Mouse (Mus musculus) bone marrow macrophage, adult 2 months (primary cell): ENCODE data around the gene Dennd6b.

ENCODE experiments used
- CTCF ChIP-seq: IDR thresholded peaks from 2 replicates; pipeline ENCODE4 v1.5.1; 2012; ENCODE audit warnings: low read depth, mild to moderate bottlenecking, low read length, moderate library complexity
- POLR2A ChIP-seq: IDR thresholded peaks from 2 replicates; pipeline ENCODE4 v1.6.1; 2012; ENCODE audit warnings: mild to moderate bottlenecking, low read depth, low read length, borderline replicate concordance

DNA sequence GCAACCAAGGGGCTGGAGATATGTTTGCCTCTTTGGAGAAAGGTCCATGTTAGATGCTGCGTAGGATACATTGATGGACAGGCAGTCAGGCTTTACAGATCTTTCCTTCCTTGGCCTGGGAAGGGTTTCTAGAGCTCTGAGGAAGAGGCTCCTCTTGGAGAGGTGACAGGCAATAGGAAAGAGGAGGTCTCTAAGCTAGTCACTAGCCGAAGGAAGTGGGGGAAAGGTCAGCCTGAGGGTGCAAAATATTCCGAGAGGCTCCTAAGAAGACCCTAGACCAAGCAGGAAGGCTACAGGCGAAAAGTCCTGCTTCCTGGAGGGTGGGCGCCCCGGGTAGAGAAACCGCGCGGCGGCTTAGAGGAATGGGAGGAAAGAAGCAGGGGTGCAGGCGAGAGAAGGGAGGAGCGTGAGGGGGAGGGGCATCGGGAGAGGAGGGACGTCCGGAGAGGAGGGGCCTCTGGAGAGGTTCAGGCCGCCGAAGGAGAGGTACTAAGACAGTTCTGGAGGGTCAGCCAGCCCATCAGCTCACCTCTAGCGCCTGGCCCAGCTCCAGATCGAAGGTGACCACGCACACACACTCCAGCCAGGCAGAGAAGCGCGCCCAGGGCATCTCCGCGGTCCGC is 495 bp downstream of the Dennd6b start:
- TF ChIP-seq CTCF = no peak
- TF ChIP-seq POLR2A = no peak
